Mouse (Mus musculus): ENCODE results near the gene Gm49711.

DNA sequence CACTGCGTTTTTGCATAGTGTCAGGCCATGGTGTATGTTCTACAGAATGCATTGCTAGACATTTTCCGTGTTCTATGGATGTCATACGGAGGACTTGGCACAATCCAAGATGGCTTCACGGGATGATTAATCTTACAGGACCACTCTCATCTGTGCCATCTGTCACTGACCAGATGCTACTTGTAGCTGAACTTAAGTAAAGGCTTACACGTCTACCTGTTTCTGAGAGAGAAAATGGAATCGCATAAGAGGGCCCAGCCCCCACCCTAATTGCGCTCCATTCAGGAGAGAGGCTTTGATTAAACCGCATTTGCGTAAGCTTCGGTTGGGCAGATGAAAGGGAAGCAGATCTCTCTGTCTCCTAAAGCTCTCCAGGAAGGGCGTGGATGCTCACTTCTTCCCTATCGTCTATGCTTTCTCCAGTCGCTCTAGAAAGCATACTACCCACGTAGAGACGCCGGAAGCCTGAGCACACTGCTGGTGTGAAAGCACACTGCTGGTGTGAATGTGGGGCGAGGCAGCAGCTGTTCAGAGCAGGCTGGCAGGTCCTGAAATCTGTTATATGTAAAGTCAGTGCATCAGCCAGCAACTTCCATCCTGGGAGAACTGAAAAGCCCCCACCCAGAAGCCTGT is 62.9 kb downstream of the Gm49711 start:
- no peak for TF ChIP-seq POLR2A (IDR thresholded peaks at IDR 0.05; ENCODE audit: low read depth, low read length)
- TF ChIP-seq USF1 (IDR thresholded peaks at IDR 0.05; ENCODE audit: low read depth, low read length), result no peak
- no peak for TF ChIP-seq E2F4 (IDR thresholded peaks at IDR 0.05; ENCODE audit: insufficient replicate concordance, low read depth, low read length)
- no peak for TF ChIP-seq TBP (conservative IDR thresholded peaks at IDR 0.05; ENCODE audit: low read depth, low read length)
- no peak for TF ChIP-seq NRF1 (IDR thresholded peaks at IDR 0.05; ENCODE audit: low read depth, low read length)
- TF ChIP-seq CTCF (conservative IDR thresholded peaks at IDR 0.05 in 1 of 2, IDR thresholded peaks at IDR 0.05 in 1 of 2; ENCODE audit: low read depth in 2 of 2, low read length in 2 of 2), result no peak
- no peak for TF ChIP-seq ZC3H11A (IDR thresholded peaks at IDR 0.05; ENCODE audit: low read depth, low read length)
- no peak for TF ChIP-seq CHD1 (IDR thresholded peaks at IDR 0.05; ENCODE audit: low read depth, low read length)
- TF ChIP-seq EP300 (IDR thresholded peaks at IDR 0.05; ENCODE audit: low read length), result no peak
- TF ChIP-seq ZMIZ1 (IDR thresholded peaks at IDR 0.05; ENCODE audit: low read depth, low read length), result no peak
- TF ChIP-seq SIN3A (IDR thresholded peaks at IDR 0.05; ENCODE audit: low read length), result no peak
- TF ChIP-seq MYC (IDR thresholded peaks at IDR 0.05; ENCODE audit: low read depth, low read length), result no peak
- TF ChIP-seq ZNF384 (IDR thresholded peaks at IDR 0.05; ENCODE audit: low read depth, low read length), result no peak
- no peak for TF ChIP-seq MAX (IDR thresholded peaks at IDR 0.05; ENCODE audit: low read length)
